Mouse (Mus musculus): ENCODE measurements around the gene Lpcat2b. TPM values are rescaled to one million over a fixed set of nuclear protein-coding genes. Genes with fewer than 3 reads are reported as not detected.

Lpcat2b gene
- polyA plus RNA-seq, 1 experiment from 2014 or later: not detected

DNA sequence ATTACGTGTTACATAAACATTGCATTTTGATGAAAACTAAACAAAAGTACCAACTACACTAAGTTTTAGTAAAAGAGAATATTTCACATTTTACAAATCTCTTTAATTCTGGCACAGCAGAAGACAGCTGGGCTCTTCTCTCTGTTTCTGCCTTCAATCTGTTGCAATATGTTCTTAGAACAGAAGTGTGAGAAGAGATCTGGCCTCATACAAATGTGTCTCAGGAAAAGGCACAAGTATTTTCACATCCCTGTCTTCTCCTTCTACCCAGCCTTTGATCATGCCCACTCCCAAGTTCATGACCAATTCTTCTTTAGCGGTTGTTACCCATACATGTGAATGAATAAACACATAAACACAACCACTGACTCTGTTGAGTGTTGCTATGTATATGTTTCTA lies 16.3 kb upstream of the Lpcat2b start:
- Histone ChIP-seq H3K36me3 (ENCODE audit: insufficient read depth, low read length) (no peaks in the 10 kb centered on the region), H3K27ac (no peak overlapping the region), H3K4me1 (replicated peaks; ENCODE audit: insufficient read depth, low read length) (no peaks in the 10 kb centered on the region), H3K4me2 (ENCODE audit: low read length) (no peak overlapping the region), H3K9ac (ENCODE audit: low read depth, low read length) (no peak overlapping the region), H3K9me3 (replicated peaks; ENCODE audit: low read length) (no peaks in the 10 kb centered on the region), H3K4me3 (replicated peaks; ENCODE audit: low read depth, low read length) (no peak overlapping the region), H3K27me3 (ENCODE audit: insufficient read depth, low read length) (no peaks in the 10 kb centered on the region)
- DNase-seq (ENCODE audit: low spot score): no peak
- no peak for TF ChIP-seq CTCF (IDR thresholded peaks at IDR 0.05; ENCODE audit: low read depth)
- 81% methylated on average over 2 of the region's 2 CpGs for WGBS
- ATAC-seq (replicated peaks; ENCODE audit: low FRiP score, low read depth): no peak

DNA sequence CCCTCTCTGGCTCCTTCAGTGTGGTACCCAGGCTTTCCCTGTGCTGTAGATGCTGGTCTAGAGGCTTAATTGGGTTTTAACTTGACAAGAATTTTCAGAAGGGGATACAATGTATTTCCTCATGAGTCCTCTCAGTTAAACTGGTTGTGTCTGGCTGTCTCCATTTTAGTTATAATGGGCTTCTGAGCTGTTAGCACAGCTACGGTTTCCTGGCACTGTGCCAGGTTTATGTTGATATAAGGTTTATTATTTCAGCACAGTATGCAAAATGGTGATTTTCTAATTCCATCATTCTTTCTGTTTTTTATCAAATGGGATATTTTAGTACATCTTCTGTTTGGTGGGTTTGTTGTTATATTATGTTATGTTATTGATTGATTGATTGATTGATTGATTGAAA lies 9.7 kb upstream of the Lpcat2b start:
- ATAC-seq (replicated peaks; ENCODE audit: low FRiP score, low read depth) (no peak), DNase-seq (ENCODE audit: low spot score) (no peak)
- Histone ChIP-seq H3K4me2 (ENCODE audit: low read length) (no peak overlapping the region), H3K36me3 (ENCODE audit: insufficient read depth, low read length) (no peaks in the 10 kb centered on the region), H3K27me3 (ENCODE audit: insufficient read depth, low read length) (no peaks in the 10 kb centered on the region), H3K27ac (no peak overlapping the region), H3K4me3 (replicated peaks; ENCODE audit: low read depth, low read length) (no peak overlapping the region), H3K9ac (ENCODE audit: low read depth, low read length) (no peak overlapping the region), H3K4me1 (replicated peaks; ENCODE audit: insufficient read depth, low read length) (no peaks in the 10 kb centered on the region), H3K9me3 (replicated peaks; ENCODE audit: low read length) (no peaks in the 10 kb centered on the region)
- WGBS: 24% methylated on average over 1 of the region's 1 CpGs
- TF ChIP-seq CTCF (IDR thresholded peaks at IDR 0.05; ENCODE audit: low read depth): no peak

DNA sequence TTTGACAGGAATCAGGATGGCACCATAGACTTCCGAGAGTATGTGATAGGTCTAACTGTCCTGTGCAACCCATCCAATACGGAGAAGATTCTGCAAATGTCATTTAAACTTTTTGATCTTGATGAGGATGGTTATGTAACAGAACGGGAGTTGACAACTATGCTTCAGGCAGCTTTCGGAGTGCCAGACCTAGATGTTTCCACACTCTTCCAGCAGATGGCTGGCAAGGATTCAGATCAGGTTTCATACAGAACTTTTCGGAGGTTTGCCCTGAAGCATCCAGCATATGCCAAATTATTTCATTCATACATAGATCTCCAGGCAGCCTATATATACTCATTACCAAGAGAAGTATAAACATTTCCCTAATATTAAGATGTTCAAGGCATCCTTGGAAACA lies 2.7 kb downstream of the Lpcat2b start:
- WGBS: 80% methylated on average over 5 of the region's 5 CpGs
- H3K9me3 ChIP-seq (replicated peaks; ENCODE audit: low read length): no peaks in the 10 kb centered on the region
- no peak overlapping the region for H3K4me2 ChIP-seq (ENCODE audit: low read length)
- no peaks in the 10 kb centered on the region for H3K27me3 ChIP-seq (ENCODE audit: insufficient read depth, low read length)
- no peak for TF ChIP-seq CTCF (IDR thresholded peaks at IDR 0.05; ENCODE audit: low read depth)
- H3K9ac ChIP-seq (ENCODE audit: low read depth, low read length): no peak overlapping the region
- DNase-seq (ENCODE audit: low spot score) (no peak), ATAC-seq (replicated peaks; ENCODE audit: low FRiP score, low read depth) (no peak)
- H3K27ac ChIP-seq: no peak overlapping the region
- no peak overlapping the region for H3K4me3 ChIP-seq (replicated peaks; ENCODE audit: low read depth, low read length)
- H3K4me1 ChIP-seq (replicated peaks; ENCODE audit: insufficient read depth, low read length): no peaks in the 10 kb centered on the region
- H3K36me3 ChIP-seq (ENCODE audit: insufficient read depth, low read length): no peaks in the 10 kb centered on the region

DNA sequence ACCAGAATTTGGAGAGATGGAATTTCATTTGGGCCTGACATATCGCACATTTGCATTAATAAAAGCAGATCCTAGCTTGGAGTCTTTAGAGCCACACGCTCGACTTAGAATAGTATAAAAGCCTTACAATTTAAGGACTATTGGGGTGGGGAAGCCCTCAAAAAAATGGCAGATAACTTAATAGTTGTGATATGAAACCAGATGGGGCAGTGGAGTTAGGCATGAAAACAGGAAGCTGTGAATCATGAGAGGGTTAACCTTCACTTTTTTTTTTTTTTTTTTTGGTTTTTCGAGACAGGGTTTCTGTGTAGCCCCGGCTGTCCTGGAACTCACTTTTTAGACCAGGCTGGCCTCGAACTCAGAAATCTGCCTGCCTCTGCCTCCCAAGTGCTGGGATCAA lies 4.8 kb downstream of the Lpcat2b start:
- TF ChIP-seq CTCF (IDR thresholded peaks at IDR 0.05; ENCODE audit: low read depth): no peak
- H3K4me2 ChIP-seq (ENCODE audit: low read length): no peak overlapping the region
- no peak overlapping the region for H3K4me3 ChIP-seq (replicated peaks; ENCODE audit: low read depth, low read length)
- no peaks in the 10 kb centered on the region for H3K36me3 ChIP-seq (ENCODE audit: insufficient read depth, low read length)
- H3K4me1 ChIP-seq (replicated peaks; ENCODE audit: insufficient read depth, low read length): no peaks in the 10 kb centered on the region
- H3K9me3 ChIP-seq (replicated peaks; ENCODE audit: low read length): no peaks in the 10 kb centered on the region
- no peaks in the 10 kb centered on the region for H3K27me3 ChIP-seq (ENCODE audit: insufficient read depth, low read length)
- ATAC-seq (replicated peaks; ENCODE audit: low FRiP score, low read depth) (no peak), DNase-seq (ENCODE audit: low spot score) (no peak)
- WGBS: 91% methylated on average over 6 of the region's 6 CpGs
- no peak overlapping the region for H3K9ac ChIP-seq (ENCODE audit: low read depth, low read length)
- no peak overlapping the region for H3K27ac ChIP-seq

DNA sequence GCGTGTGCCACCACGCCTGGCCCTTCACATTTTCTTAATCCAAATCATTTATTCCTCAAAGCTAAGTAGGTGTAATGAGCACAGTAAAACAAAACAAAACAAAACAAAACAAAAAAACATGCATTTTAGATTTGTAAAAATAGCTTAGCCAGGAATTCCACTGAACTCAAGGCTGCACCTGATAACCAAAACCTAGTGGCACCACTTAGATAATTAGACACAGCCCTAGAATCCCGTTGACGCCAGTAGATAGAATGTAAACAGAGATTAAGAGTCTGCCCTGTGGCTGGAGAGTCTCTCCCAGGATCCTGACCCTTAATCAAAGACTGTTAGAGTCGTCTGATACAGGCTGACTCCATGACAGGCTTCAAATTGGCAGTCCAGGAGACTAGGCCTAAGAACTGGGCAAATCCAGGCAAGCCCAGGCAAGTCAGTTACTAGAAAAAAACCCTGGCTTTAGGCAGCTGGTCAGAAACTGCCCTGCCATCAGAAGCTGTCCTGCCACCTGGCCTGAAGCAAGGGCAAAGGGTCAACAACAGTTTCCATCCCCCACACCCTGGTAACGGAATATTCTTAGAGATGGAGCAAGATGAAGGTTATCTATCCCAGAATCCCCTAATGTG lies 5.3 kb downstream of the Lpcat2b start:
- no peak for ATAC-seq (replicated peaks; ENCODE audit: low FRiP score, low read depth)

DNA sequence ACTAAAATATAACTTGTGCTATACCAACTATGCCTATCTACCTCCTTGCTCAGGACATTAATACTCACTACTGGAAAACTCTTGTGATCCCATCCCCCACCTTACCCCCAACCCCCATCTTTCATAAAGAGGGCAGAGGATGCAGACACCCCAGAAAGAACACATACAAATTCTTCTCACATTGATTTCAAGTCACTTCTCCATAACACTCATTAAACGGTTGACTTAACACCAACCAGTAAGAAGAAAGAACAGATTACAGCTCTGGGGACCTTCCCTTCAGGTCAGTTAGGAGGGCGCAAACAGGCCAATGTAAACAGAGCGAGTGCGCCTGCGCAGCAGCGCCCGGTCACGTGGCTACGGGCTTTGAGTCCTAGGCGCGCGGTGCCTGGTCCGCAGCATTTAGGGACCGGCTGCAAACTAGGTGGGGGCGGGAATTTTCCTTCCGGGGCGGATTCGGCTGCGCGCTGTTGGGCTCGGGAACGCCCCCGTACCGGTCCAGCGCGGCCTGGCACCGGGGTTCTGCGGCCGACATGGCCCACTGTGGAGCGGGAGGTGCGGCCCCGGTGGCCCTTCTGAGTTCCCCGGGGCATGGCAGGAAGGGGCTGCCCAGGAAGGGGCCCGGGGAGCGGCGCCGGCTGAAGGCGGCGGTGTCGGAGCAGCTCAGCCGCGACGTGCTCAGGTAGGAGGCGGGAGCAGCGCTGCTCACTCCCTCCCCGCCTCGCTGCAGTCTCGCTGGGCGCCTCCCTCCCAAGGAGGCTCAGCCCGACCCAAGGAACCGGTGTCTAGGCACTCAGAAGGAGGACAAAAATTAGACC lies 6.3 kb downstream of the Lpcat2b start, which contains the start of gene Btbd8:
Btbd8 (plus strand) TSS at position 534 of the 818 bp plus-strand sequence.
- no peaks in the 10 kb centered on the region for H3K4me1 ChIP-seq (replicated peaks; ENCODE audit: insufficient read depth, low read length)
- H3K27me3 ChIP-seq (ENCODE audit: insufficient read depth, low read length): no peaks in the 10 kb centered on the region
- no peaks in the 10 kb centered on the region for H3K36me3 ChIP-seq (ENCODE audit: insufficient read depth, low read length)
- no peaks in the 10 kb centered on the region for H3K9me3 ChIP-seq (replicated peaks; ENCODE audit: low read length)
- ATAC-seq (replicated peaks; ENCODE audit: low FRiP score, low read depth) (peak; percentile 96), DNase-seq (ENCODE audit: low spot score) (peak; percentile 95)
- WGBS: under 1% methylated on average over 42 of the region's 51 CpGs
- H3K4me2 ChIP-seq (ENCODE audit: low read length): peak within 1 kb of the TSS; percentile 75
- H3K4me3 ChIP-seq (replicated peaks; ENCODE audit: low read depth, low read length): peak within 1 kb of the TSS; percentile 94
- no peak for TF ChIP-seq CTCF (IDR thresholded peaks at IDR 0.05; ENCODE audit: low read depth)
- H3K27ac ChIP-seq: peak within 1 kb of the TSS; percentile 93
- peak within 1 kb of the TSS; percentile 96 for H3K9ac ChIP-seq (ENCODE audit: low read depth, low read length)

More for the DNA sequence above, 5.3 kb downstream of the Lpcat2b start:
- no peak for TF ChIP-seq CTCF (IDR thresholded peaks at IDR 0.05; ENCODE audit: low read depth)
- Histone ChIP-seq H3K9ac (ENCODE audit: low read depth, low read length) (no peak overlapping the region), H3K4me2 (ENCODE audit: low read length) (no peak overlapping the region), H3K27ac (0 out of 2 replicates have a peak overlapping the region, but pooled peaks have one; percentile 15), H3K4me1 (replicated peaks; ENCODE audit: insufficient read depth, low read length) (no peaks in the 10 kb centered on the region), H3K36me3 (ENCODE audit: insufficient read depth, low read length) (no peaks in the 10 kb centered on the region), H3K9me3 (replicated peaks; ENCODE audit: low read length) (no peaks in the 10 kb centered on the region), H3K4me3 (replicated peaks; ENCODE audit: low read depth, low read length) (no peak overlapping the region), H3K27me3 (ENCODE audit: insufficient read depth, low read length) (no peaks in the 10 kb centered on the region)
- WGBS: 83% methylated on average over 6 of the region's 6 CpGs
- no peak for DNase-seq (ENCODE audit: low spot score)

All from kidney, postnatal 0 days (tissue).